Mouse (Mus musculus): Measurements from ENCODE around the gene Zfp341. TPM values are rescaled to one million over a fixed set of nuclear protein-coding genes. Genes with fewer than 3 reads are reported as not detected.

Gene Zfp341
- total and polyA plus RNA-seq, 3 experiments = 0.58 to 4.4 (median 1.6) TPM

DNA sequence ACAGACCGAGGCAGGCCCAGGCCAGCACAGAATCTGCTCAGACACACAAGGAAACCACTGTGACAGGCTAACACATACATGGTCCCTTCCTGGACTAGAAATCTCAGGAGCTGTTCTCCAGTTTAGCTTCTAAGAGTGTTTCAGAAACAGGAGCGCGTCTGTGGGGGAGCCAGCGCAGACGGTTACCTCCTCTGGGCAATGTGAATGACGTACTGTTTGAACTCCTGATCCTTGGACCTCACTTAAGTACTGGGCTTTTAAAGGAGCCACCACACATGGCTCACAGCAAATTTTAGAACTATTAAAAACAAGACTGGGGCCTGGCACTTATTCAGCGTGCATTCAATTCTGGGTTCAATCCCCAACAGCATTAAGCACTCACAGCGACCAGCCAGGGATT, 46.5 kb upstream of the Zfp341 start:
- dilution Hi-C loops (cut with MboI; ENCODE audit: extremely low pct_ligation_motif_present, extremely low pct_unique_long_range_greater_than_20kb, low sequenced_read_pairs) = no loop called here
- Histone ChIP-seq H3K4me1 (ENCODE audit: control insufficient read depth in 1 of 2, insufficient read depth in 2 of 2) (peaks cover 0 to 38% of the 10 kb centered on the region in 2 experiments; a peak in 3 of 4 replicates), H3K4me2 (ENCODE audit: insufficient read depth, low read depth, poor library complexity, severe bottlenecking) (no peak overlapping the region), H3K27ac (ENCODE audit: insufficient read depth, low read depth) (no peak overlapping the region), H3K9ac (ENCODE audit: insufficient read depth, low read depth) (no peak overlapping the region), H3K27me3 (replicated peaks) (no peaks in the 10 kb centered on the region), H3K36me3 (replicated peaks in 1 of 2; ENCODE audit: control insufficient read depth in 1 of 2, insufficient read depth in 1 of 2, low read length in 1 of 2) (peaks cover 21 to 48% of the 10 kb centered on the region in 2 experiments), H3K79me2 (replicated peaks; ENCODE audit: control insufficient read depth, extremely low read depth, insufficient read depth, poor library complexity, severe bottlenecking) (peaks cover 22% of the 10 kb centered on the region), H3K9me3 (replicated peaks; ENCODE audit: low read length) (no peaks in the 10 kb centered on the region), H3K4me3 (replicated peaks in 1 of 3; ENCODE audit: low read depth in 2 of 3, low read length in 2 of 3, poor library complexity in 1 of 3) (no peak overlapping the region)
- no peak for TF ChIP-seq BHLHE40 (IDR thresholded peaks at IDR 0.05; ENCODE audit: low read depth, low read length)
- no peak for TF ChIP-seq ZMIZ1 (IDR thresholded peaks at IDR 0.05; ENCODE audit: low read depth, low read length)
- no peak for TF ChIP-seq ZC3H11A (IDR thresholded peaks at IDR 0.05; ENCODE audit: low read depth, low read length)
- no peak for TF ChIP-seq UBTF (IDR thresholded peaks at IDR 0.05; ENCODE audit: low read depth, low read length)
- no peak for TF ChIP-seq SIN3A (IDR thresholded peaks at IDR 0.05; ENCODE audit: low read length)
- TF ChIP-seq CHD2 (IDR thresholded peaks at IDR 0.05; ENCODE audit: low read length) = no peak
- TF ChIP-seq ZNF384 (IDR thresholded peaks at IDR 0.05; ENCODE audit: low read depth, low read length) = no peak
- TF ChIP-seq USF2 (conservative IDR thresholded peaks at IDR 0.05; ENCODE audit: low read depth, low read length) = no peak
- no peak for TF ChIP-seq E2F4 (IDR thresholded peaks at IDR 0.05; ENCODE audit: insufficient replicate concordance, low read depth, low read length)
- no peak for DNase-seq (ENCODE audit: extremely low read depth)
- in situ Hi-C loops (cut with MboI; ENCODE audit: low pct_ligation_motif_present, low pct_unique_long_range_greater_than_20kb, low sequenced_read_pairs) = no loop called here

DNA sequence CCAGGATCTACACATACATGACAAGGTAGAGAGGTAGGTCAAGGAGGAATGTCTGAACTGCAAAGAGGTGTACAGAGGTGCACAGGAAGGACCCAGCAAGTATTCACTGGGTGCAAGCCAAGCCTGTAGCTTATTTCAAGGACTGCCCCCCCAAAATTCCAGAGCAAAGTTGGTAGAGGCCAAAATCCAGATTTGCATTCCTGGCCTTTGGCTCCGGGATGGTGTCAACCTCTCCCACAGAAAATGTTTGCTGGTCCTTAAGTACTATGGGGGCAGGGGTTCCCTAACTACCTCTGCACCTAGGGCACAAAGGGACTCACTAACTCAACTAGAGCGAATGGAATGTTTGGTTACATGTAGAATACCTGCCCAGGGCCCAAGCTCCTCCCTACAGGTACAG, 45.3 kb upstream of the Zfp341 start:
- TF ChIP-seq SIN3A (IDR thresholded peaks at IDR 0.05; ENCODE audit: low read length) = no peak
- no peak for TF ChIP-seq UBTF (IDR thresholded peaks at IDR 0.05; ENCODE audit: low read depth, low read length)
- TF ChIP-seq POLR2A (IDR thresholded peaks at IDR 0.05; ENCODE audit: low read depth, low read length) = no peak
- TF ChIP-seq SMC3 (IDR thresholded peaks at IDR 0.05; ENCODE audit: low read depth, low read length) = no peak
- no peak for TF ChIP-seq JUND (conservative IDR thresholded peaks at IDR 0.05; ENCODE audit: low read depth, low read length)
- TF ChIP-seq ETS1 (conservative IDR thresholded peaks at IDR 0.05; ENCODE audit: low read depth, low read length) = no peak
- TF ChIP-seq USF2 (conservative IDR thresholded peaks at IDR 0.05; ENCODE audit: low read depth, low read length) = no peak
- no peak for TF ChIP-seq ZMIZ1 (IDR thresholded peaks at IDR 0.05; ENCODE audit: low read depth, low read length)
- TF ChIP-seq ZNF384 (IDR thresholded peaks at IDR 0.05; ENCODE audit: low read depth, low read length) = no peak
- TF ChIP-seq NELFE (IDR thresholded peaks at IDR 0.05; ENCODE audit: low read depth, low read length) = no peak
- TF ChIP-seq KAT2A (IDR thresholded peaks at IDR 0.05; ENCODE audit: insufficient replicate concordance, low read length) = no peak
- no peak for TF ChIP-seq NRF1 (IDR thresholded peaks at IDR 0.05; ENCODE audit: low read depth, low read length)
- TF ChIP-seq JUN (IDR thresholded peaks at IDR 0.05; ENCODE audit: insufficient read depth, low read depth, low read length) = no peak
- TF ChIP-seq CTCF (conservative IDR thresholded peaks at IDR 0.05 in 1 of 2, IDR thresholded peaks at IDR 0.05 in 1 of 2; ENCODE audit: low read depth in 2 of 2, low read length in 2 of 2) = no peak
- no peak for TF ChIP-seq E2F4 (IDR thresholded peaks at IDR 0.05; ENCODE audit: insufficient replicate concordance, low read depth, low read length)
- TF ChIP-seq USF1 (IDR thresholded peaks at IDR 0.05; ENCODE audit: low read depth, low read length) = no peak
- TF ChIP-seq CHD2 (IDR thresholded peaks at IDR 0.05; ENCODE audit: low read length) = no peak
- TF ChIP-seq CHD1 (IDR thresholded peaks at IDR 0.05; ENCODE audit: low read depth, low read length) = no peak
- TF ChIP-seq MEF2A (IDR thresholded peaks at IDR 0.05; ENCODE audit: borderline replicate concordance, low read depth, low read length) = no peak
- H3K79me2 ChIP-seq (replicated peaks; ENCODE audit: control insufficient read depth, extremely low read depth, insufficient read depth, poor library complexity, severe bottlenecking) = peaks cover 22% of the 10 kb centered on the region
- in situ Hi-C loops (cut with MboI; ENCODE audit: low pct_ligation_motif_present, low pct_unique_long_range_greater_than_20kb, low sequenced_read_pairs) (no loop called here), dilution Hi-C loops (cut with MboI; ENCODE audit: extremely low pct_ligation_motif_present, extremely low pct_unique_long_range_greater_than_20kb, low sequenced_read_pairs) (no loop called here)
- H3K4me2 ChIP-seq (ENCODE audit: insufficient read depth, low read depth, poor library complexity, severe bottlenecking) = peak overlapping the region; percentile 88
- H3K9ac ChIP-seq (ENCODE audit: insufficient read depth, low read depth) = peak overlapping the region; percentile 64
- H3K4me1 ChIP-seq (ENCODE audit: control insufficient read depth in 1 of 2, insufficient read depth in 2 of 2) = peaks cover 3 to 44% of the 10 kb centered on the region in 2 experiments
- H3K27me3 ChIP-seq (replicated peaks) = no peaks in the 10 kb centered on the region
- H3K9me3 ChIP-seq (replicated peaks; ENCODE audit: low read length) = no peaks in the 10 kb centered on the region
- DNase-seq (ENCODE audit: extremely low read depth) = no peak
- H3K4me3 ChIP-seq (replicated peaks in 1 of 3; ENCODE audit: low read depth in 2 of 3, low read length in 2 of 3, poor library complexity in 1 of 3) = peak overlapping the region; percentile 74 to 95 (median 75)
- peaks cover 16 to 39% of the 10 kb centered on the region in 2 experiments for H3K36me3 ChIP-seq (replicated peaks in 1 of 2; ENCODE audit: control insufficient read depth in 1 of 2, insufficient read depth in 1 of 2, low read length in 1 of 2)
- no peak overlapping the region for H3K27ac ChIP-seq (ENCODE audit: insufficient read depth, low read depth)

Measured in CH12.LX (cell line).